Mouse (Mus musculus): ENCODE data around the gene 9430015G10Rik. TPM values are rescaled to one million over a fixed set of nuclear protein-coding genes. Genes with fewer than 3 reads are reported as not detected.
A peak's percentile ranks its signal among the peaks of the same experiment; 100 is the strongest.

9430015G10Rik gene
- polyA plus RNA-seq, 1 experiment, result 38.4 TPM

DNA sequence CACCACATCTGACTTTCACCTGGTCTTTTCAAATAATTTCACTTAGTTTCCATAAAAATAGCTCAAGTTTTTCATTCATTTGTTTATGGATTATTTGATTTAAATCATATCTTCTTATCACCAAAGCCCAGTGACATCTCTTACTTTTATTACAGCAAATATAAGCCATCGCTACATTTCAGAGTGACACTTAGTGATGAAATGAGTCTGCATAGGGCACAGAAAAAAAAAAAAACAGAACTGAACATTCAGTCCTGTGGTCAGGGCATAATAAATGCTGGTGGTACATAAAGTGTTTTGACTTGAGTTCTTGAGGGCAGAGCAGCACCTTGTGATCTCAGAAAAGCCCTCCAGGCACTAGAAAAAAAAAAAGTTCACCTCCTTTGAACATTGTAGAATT is 13.6 kb upstream of the 9430015G10Rik start:
- WGBS, result 88% methylated on average over 1 of the region's 1 CpGs
- no peak for DNase-seq (ENCODE audit: low read depth in 1 of 2, low spot score in 2 of 2)

DNA sequence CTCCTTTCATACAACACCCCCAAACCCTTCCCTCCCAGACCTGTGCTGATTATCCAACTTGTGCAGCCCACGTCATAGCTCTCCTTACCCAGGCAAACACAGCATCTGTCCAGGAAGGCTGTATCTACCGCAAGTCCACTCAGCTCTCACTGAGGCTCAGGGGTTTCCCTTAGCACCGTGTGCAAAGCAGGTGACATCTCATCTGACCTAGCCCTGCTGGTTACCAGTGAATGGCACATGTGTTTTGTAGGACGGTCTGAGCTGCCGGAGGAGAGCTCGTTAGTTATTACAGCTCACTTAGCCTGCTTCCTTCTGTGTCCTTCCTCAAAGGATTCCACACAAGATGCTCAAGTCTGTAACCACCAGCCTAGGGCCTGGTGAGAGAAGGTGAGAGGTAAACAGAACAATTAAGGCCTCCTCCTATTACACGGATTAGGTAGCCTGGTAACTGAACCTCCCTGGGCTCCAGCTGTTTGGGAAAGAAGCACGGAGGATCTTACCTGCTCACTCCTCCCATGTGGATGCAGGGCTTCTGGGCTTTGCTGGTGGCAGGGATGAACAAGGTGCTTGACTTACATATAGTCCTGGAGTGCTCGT is 11.9 kb upstream of the 9430015G10Rik start:
- Histone ChIP-seq H3K36me3 (ENCODE audit: control insufficient read depth, insufficient read depth, low read length) (no peaks in the 10 kb centered on the region), H3K4me1 (ENCODE audit: control insufficient read depth, insufficient read depth, insufficient read length) (no peaks in the 10 kb centered on the region), H3K27ac (ENCODE audit: insufficient read depth, low read length) (no peak overlapping the region), H3K27me3 (ENCODE audit: control insufficient read depth, insufficient read depth, low read length) (no peaks in the 10 kb centered on the region), H3K4me3 (ENCODE audit: extremely low read depth, insufficient read depth, insufficient read length) (no peak overlapping the region)
- WGBS, result 88% methylated on average over 9 of the region's 9 CpGs
- no peak for DNase-seq (ENCODE audit: low read depth in 1 of 2, low spot score in 2 of 2)
- no peak for TF ChIP-seq POLR2A (IDR thresholded peaks at IDR 0.05; ENCODE audit: low read depth, low read length)

More for the DNA sequence above, 13.6 kb upstream of the 9430015G10Rik start:
- Histone ChIP-seq H3K4me1 (ENCODE audit: control insufficient read depth, insufficient read depth, insufficient read length) (no peaks in the 10 kb centered on the region), H3K4me3 (ENCODE audit: extremely low read depth, insufficient read depth, insufficient read length) (no peak overlapping the region), H3K27ac (ENCODE audit: insufficient read depth, low read length) (no peak overlapping the region), H3K27me3 (ENCODE audit: control insufficient read depth, insufficient read depth, low read length) (no peaks in the 10 kb centered on the region), H3K36me3 (ENCODE audit: control insufficient read depth, insufficient read depth, low read length) (no peaks in the 10 kb centered on the region)
- TF ChIP-seq POLR2A (IDR thresholded peaks at IDR 0.05; ENCODE audit: low read depth, low read length) (no peak), CTCF (IDR thresholded peaks at IDR 0.05; ENCODE audit: extremely low read depth, insufficient read depth, insufficient read length, insufficient replicate concordance) (no peak)

DNA sequence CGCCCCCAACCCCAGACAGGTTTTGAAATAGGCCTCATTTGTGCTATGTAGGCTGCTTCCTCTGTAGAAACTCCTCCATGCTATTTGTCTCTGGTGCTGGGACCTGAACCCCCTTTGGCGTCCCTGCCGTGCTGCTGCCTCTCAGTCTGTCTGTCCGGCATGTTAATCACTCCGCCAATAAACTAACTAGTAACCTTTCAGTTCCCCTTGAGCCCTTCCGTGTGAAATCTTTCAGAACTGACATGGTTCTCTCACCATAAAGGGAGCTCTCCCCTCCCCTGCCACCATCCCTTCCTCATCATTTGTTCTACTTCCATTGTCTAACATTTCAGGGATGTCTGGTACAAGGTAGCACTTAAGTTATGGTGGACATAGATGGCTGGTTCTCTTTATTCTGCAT is 10.4 kb upstream of the 9430015G10Rik start:
- TF ChIP-seq POLR2A (IDR thresholded peaks at IDR 0.05; ENCODE audit: low read depth, low read length), result no peak
- TF ChIP-seq CTCF (IDR thresholded peaks at IDR 0.05; ENCODE audit: extremely low read depth, insufficient read depth, insufficient read length, insufficient replicate concordance), result no peak
- no peak overlapping the region for H3K27ac ChIP-seq (ENCODE audit: insufficient read depth, low read length)
- H3K27me3 ChIP-seq (ENCODE audit: control insufficient read depth, insufficient read depth, low read length), result no peaks in the 10 kb centered on the region
- 76% methylated on average over 6 of the region's 6 CpGs for WGBS
- DNase-seq (ENCODE audit: low read depth in 1 of 2, low spot score in 2 of 2), result no peak
- no peak overlapping the region for H3K4me3 ChIP-seq (ENCODE audit: extremely low read depth, insufficient read depth, insufficient read length)
- no peaks in the 10 kb centered on the region for H3K4me1 ChIP-seq (ENCODE audit: control insufficient read depth, insufficient read depth, insufficient read length)
- no peaks in the 10 kb centered on the region for H3K36me3 ChIP-seq (ENCODE audit: control insufficient read depth, insufficient read depth, low read length)

DNA sequence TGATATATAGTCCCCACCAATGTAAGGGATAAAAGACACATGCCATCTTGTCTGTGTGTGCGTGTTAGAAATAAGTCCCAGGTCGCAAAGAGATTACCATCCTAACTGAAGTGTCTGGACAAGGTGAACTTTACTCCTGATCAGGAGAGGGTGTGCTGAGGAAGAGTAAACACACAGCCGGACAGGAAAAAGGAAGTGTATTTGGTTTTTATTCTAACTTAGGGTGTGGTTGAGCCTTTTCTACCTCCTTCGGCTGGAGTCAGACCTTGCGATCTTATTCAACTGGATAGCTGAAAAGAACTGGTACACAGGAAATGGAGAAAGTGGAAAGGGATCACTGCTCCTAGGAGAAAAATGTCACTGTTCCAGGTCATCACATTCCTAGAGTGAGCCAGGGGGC is 9.3 kb upstream of the 9430015G10Rik start:
- TF ChIP-seq CTCF (IDR thresholded peaks at IDR 0.05; ENCODE audit: extremely low read depth, insufficient read depth, insufficient read length, insufficient replicate concordance) (no peak), POLR2A (IDR thresholded peaks at IDR 0.05; ENCODE audit: low read depth, low read length) (no peak)
- H3K27ac ChIP-seq (ENCODE audit: insufficient read depth, low read length), result no peak overlapping the region
- no peak overlapping the region for H3K4me3 ChIP-seq (ENCODE audit: extremely low read depth, insufficient read depth, insufficient read length)
- WGBS, result 70% methylated on average over 5 of the region's 5 CpGs
- H3K36me3 ChIP-seq (ENCODE audit: control insufficient read depth, insufficient read depth, low read length), result no peaks in the 10 kb centered on the region
- H3K27me3 ChIP-seq (ENCODE audit: control insufficient read depth, insufficient read depth, low read length), result no peaks in the 10 kb centered on the region
- DNase-seq (ENCODE audit: low read depth in 1 of 2, low spot score in 2 of 2), result no peak
- no peaks in the 10 kb centered on the region for H3K4me1 ChIP-seq (ENCODE audit: control insufficient read depth, insufficient read depth, insufficient read length)

DNA sequence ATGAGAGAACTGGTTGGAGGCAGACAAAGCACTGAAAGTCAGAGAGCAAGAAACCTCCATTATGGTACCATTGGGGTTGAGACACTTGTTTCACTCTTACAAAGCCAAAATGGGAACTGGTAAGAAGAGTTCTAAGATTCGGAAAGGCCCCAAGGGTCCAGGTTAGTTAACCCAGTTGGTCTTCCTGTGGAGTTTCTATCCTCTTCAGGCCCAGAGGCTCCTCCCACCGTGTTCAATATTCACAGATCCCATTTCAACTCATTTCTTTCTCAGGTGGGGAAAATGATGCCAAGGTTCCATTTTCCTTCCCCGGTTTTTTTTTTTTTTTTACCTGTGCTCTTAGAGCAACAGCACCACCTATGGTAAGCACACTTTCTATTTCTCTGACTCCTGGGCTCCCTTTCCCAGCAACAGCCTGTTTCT is 8.3 kb upstream of the 9430015G10Rik start:
- TF ChIP-seq CTCF (IDR thresholded peaks at IDR 0.05; ENCODE audit: extremely low read depth, insufficient read depth, insufficient read length, insufficient replicate concordance), result no peak
- no peak for TF ChIP-seq POLR2A (IDR thresholded peaks at IDR 0.05; ENCODE audit: low read depth, low read length)
- no peak overlapping the region for H3K27ac ChIP-seq (ENCODE audit: insufficient read depth, low read length)
- WGBS, result 37% methylated on average over 3 of the region's 3 CpGs
- no peak overlapping the region for H3K4me3 ChIP-seq (ENCODE audit: extremely low read depth, insufficient read depth, insufficient read length)
- DNase-seq (ENCODE audit: low read depth in 1 of 2, low spot score in 2 of 2), result no peak
- no peaks in the 10 kb centered on the region for H3K36me3 ChIP-seq (ENCODE audit: control insufficient read depth, insufficient read depth, low read length)
- no peaks in the 10 kb centered on the region for H3K4me1 ChIP-seq (ENCODE audit: control insufficient read depth, insufficient read depth, insufficient read length)
- no peaks in the 10 kb centered on the region for H3K27me3 ChIP-seq (ENCODE audit: control insufficient read depth, insufficient read depth, low read length)

DNA sequence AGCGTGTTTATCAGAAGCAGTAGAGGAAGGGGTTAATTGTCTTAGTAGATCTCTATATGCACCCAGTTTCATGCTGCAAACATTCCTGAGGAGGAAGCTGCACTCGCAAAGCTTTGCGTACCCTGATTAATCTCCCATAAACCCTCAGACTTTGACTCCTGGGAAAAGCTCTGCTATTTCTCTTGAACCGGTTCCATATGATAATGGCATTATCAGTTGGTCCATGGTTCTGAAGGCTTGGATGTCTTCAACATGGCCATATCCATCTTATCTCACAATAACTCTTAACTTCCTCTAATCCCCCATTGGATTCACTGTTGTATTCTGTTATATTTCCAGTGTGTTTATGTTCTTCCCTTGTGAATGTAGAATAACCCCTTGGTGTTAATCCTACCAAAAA is 6.4 kb upstream of the 9430015G10Rik start:
- WGBS, result 90% methylated on average over 4 of the region's 4 CpGs
- TF ChIP-seq POLR2A (IDR thresholded peaks at IDR 0.05; ENCODE audit: low read depth, low read length), result no peak
- TF ChIP-seq CTCF (IDR thresholded peaks at IDR 0.05; ENCODE audit: extremely low read depth, insufficient read depth, insufficient read length, insufficient replicate concordance), result no peak
- Histone ChIP-seq H3K36me3 (ENCODE audit: control insufficient read depth, insufficient read depth, low read length) (no peaks in the 10 kb centered on the region), H3K4me1 (ENCODE audit: control insufficient read depth, insufficient read depth, insufficient read length) (no peaks in the 10 kb centered on the region), H3K27ac (ENCODE audit: insufficient read depth, low read length) (no peak overlapping the region), H3K27me3 (ENCODE audit: control insufficient read depth, insufficient read depth, low read length) (no peaks in the 10 kb centered on the region), H3K4me3 (ENCODE audit: extremely low read depth, insufficient read depth, insufficient read length) (no peak overlapping the region)
- DNase-seq (ENCODE audit: low read depth in 1 of 2, low spot score in 2 of 2), result no peak

DNA sequence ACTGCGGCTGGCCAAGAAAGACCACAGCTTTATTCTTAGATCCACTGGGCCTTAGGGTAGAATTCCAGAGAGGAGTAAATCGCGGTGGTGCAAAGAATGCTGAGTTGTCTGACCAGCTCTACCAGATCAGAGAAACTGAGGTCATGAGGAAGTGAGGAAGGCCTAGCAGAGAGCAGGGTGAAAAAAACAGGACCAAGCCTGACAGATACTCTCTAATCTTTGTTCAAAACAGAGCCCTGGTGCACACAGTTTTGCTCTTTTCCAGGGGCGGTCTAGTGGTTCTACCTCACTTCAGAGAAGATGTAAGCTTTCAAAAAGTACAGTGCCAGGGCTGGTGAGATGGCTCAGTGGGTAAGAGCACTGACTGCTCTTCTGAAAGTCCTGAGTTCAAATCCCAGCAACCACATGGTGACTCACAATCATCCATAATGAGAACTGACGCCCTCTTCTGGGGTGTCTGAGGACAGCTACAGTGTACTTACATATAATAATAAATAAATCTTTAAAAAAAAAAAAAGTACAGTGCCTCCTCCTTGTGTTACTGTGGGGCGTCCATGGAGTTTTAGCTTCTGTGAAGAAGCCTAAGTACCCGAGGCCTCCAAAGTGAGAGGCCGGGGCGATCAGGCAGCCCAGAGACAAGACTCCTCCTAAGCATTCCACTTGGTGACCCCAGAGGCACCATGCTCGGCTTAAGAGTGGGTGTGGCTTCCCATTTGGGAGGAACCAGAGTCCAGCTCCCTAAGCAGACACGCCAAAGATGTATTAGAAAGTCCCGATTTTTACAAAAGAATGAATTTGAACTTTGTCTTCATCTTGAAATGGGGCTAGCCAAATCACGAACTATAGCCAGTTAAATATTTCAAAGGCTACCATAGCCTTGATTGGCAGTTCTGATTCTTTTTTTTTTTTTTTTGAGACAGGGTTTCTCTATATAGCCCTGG is 906 bp upstream of the 9430015G10Rik start:
- Histone ChIP-seq H3K4me3 (ENCODE audit: extremely low read depth, insufficient read depth, insufficient read length) (peak overlapping the region; percentile 60), H3K27me3 (ENCODE audit: control insufficient read depth, insufficient read depth, low read length) (no peaks in the 10 kb centered on the region), H3K36me3 (ENCODE audit: control insufficient read depth, insufficient read depth, low read length) (no peaks in the 10 kb centered on the region), H3K4me1 (ENCODE audit: control insufficient read depth, insufficient read depth, insufficient read length) (peaks cover 2% of the 10 kb centered on the region; the same call in 1 of the 2 replicates), H3K27ac (ENCODE audit: insufficient read depth, low read length) (peak overlapping the region; percentile 56)
- DNase-seq (ENCODE audit: low read depth in 1 of 2, low spot score in 2 of 2), result peak in 1 of 2 experiments; percentile 19
- TF ChIP-seq POLR2A (IDR thresholded peaks at IDR 0.05; ENCODE audit: low read depth, low read length), result no peak
- TF ChIP-seq CTCF (IDR thresholded peaks at IDR 0.05; ENCODE audit: extremely low read depth, insufficient read depth, insufficient read length, insufficient replicate concordance), result no peak
- 25% methylated on average over 13 of the region's 13 CpGs for WGBS

All from spleen, adult 2 months (tissue).